Mouse (Mus musculus) T-helper 1 cell (primary cell): ENCODE measurements around the gene Galnt10.

Experiments
- in situ Hi-C: fragments of 300-600 bp; cut with MboI, MseI; formaldehyde crosslinking; loops from one replicate; pipeline ENCODE4 v1.15.1; 2025; ENCODE audit warnings: high pct_unique_total_duplicates

Galnt10 gene

GRCm38 (mm10) chr11:57688179-57688929, 43.1 kb downstream of the Galnt10 start:
- in situ Hi-C loops: no loop called here

DNA sequence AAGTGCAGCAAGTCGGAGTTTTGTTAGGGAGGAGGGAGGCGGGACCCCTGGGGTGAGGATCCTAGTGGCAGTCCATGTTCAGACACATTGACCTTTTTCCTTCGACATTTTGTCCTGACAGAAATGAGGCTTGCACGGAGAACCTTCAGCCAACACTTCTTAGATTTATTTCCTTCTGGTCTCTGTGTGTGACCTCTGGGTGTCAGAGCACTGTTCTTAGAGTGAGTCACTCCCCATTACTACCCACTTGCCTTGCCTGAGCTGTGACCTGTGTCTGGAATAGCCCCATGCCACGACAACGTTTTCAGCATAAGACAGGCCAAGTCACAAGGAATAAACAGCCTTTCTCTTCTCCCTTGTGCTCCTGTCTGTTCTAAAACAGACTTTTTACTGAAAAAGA, 44.6 kb downstream of the Galnt10 start:
- in situ Hi-C loops: no loop called here

GRCm38 (mm10) chr11:57690836-57691235, 45.6 kb downstream of the Galnt10 start:
- in situ Hi-C loops: no loop called here

GRCm38 (mm10) chr11:57691939-57692338, 46.7 kb downstream of the Galnt10 start:
- in situ Hi-C loops: no loop called here

DNA sequence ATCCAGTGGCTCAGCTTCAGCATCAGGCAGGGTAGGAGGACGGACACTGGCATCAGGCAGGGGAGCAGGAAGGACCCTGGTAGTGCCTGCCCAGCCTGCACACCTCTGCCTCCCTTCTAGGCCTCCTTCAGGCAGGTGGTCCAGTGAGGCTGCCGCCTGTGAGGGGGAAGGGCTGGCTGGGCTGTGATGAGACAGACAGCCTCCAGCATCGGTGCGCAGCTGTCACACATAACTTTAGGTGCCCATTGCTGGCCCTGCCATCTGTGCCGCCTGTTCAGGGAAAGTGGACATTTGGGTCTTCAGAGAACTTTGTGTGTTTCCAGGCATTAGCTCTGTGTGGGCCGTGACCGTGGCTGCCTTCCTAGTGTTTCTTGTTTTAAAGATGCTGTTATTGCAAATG, 47.5 kb downstream of the Galnt10 start:
- in situ Hi-C loops: no loop called here

GRCm38 (mm10) chr11:57694486-57694885, 49.2 kb downstream of the Galnt10 start:
- in situ Hi-C loops: no loop called here

- in situ Hi-C loops: no loop called here
Observed at GRCm38 (mm10) chr11:57696207-57696676, 51.0 kb downstream of the Galnt10 start.

DNA sequence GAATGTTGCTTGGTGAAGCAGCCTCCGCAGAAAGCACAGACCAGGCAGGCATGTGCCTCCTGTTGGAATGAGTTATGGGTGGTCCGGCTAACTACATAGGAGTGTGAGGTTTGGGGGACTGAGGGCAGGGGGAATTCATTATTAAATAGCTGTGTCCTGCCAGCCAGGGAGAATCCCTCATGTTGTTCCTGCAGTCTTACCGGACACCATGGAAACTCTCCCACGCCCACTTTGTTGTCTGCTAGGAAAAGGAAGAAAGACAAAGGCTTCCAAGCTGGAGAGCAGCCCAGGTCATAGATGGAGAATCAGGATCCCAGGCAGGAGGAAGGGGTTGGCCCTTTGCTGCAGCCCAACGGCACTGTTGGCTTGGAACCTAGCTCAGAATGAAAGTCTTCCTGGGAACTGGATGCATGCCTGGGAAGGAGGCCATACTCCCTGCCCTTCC, 51.6 kb downstream of the Galnt10 start:
- in situ Hi-C loops: no loop called here

DNA sequence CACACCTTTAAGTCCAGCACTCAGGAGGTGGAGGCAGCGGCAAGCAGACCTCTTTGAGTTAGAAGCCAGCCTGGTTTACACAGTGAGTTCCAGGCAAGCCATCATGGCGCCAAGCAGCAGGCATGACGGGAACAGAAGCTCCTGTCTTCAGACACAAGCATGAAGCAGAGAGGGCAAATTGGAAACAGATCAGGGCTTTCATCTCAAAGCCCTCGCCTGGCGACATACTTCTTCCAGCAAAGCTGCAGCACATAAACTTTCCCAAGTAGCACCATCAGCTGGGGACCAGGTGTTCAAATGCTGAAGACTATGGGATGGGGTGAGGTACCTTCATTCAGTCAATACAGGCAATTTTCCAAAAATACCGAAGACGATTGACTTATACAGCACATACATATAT, 54.9 kb downstream of the Galnt10 start:
- in situ Hi-C loops: no loop called here

DNA sequence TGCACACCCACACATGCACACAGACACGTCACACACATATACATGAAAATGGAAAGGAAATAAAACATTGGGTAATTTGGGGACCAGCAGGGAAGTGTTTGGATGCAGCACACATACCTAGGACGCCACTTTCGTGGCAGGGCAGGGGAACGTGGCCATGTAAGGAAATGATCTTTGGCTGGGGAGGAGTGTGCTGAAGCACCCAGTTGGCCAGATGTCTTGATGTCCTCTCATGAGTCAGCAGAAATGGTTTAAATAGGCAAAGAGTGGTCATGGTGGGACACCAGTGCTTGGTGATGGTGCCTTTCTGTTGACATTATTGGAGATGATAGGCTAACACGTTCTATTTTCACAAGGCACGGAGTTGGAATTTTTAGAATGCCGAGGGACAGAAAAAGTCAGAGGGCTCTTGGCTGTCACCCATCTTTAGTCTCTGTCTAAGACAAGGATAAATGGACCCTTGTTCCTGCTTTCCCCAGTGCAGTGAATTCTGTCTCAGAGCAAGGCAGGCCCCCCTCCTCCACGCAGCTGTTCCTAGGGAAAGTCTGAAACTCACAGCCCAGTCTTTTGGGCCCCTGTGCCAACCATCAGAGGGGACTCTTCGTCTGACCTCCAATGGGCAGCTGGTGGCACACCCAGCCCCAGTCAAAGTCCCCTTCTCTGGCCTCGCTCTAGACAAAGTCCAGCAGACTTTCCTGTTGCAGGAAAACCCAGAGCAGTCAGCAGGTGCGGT, 56.1 kb downstream of the Galnt10 start:
- in situ Hi-C loops: no loop called here

GRCm38 (mm10) chr11:57701956-57702355, 56.7 kb downstream of the Galnt10 start:
- in situ Hi-C loops: no loop called here

- in situ Hi-C loops: no loop called here
Observed at GRCm38 (mm10) chr11:57706620-57707019, 61.4 kb downstream of the Galnt10 start.

DNA sequence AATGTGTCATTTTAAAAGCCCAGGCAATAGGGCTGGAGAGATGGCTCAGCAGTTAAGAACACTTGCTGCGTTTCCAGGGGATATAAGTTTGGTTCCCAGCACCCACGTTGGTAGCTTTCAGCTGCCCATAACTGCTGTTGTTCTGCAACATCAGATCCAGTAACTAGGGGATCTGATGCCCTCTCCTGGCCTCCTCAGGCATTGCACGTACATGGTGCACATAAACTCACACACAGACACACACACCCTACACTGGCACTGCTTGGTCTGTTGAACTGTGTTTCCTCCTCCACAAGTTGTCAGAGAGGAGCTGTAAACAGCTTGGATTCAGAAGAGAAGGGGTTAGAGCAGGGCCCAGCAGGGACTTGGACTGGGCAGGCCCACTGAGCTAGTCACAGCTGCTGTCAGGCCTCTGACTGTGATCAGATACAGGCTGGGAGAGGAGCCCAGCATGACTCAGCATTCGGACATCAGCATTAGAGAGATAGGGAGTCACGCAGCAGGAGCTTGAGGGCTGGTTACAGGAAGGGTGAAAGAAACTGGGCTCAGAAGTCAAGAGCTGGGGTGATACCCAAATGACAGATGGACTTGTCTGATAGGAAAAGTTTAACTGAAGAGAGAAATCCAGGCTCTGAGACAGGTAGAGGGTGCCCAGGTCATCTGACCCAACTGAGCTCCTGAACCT, 62.0 kb downstream of the Galnt10 start:
- in situ Hi-C loops: no loop called here

- in situ Hi-C loops: no loop called here
Observed at GRCm38 (mm10) chr11:57708174-57709154, 63.2 kb downstream of the Galnt10 start.

DNA sequence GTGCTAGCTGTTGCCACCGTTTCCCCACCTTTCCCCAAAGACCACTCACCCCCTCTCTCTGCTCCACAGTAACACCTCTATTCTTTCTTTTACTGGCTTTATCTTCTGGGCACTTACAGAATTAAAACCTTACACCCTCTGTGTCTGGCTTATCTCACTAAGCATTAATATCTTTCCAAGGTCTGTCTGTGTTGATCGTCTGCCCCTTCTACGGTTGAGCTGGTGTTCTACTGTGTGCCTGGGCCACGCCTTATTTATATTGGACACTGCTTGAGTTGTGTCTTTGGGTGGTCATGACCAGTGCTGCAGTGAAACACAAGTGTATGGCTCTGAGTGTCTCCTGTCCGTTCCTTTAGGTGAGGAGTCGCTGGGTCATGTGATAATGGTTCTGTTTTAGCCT, 68.7 kb downstream of the Galnt10 start:
- in situ Hi-C loops: no loop called here

DNA sequence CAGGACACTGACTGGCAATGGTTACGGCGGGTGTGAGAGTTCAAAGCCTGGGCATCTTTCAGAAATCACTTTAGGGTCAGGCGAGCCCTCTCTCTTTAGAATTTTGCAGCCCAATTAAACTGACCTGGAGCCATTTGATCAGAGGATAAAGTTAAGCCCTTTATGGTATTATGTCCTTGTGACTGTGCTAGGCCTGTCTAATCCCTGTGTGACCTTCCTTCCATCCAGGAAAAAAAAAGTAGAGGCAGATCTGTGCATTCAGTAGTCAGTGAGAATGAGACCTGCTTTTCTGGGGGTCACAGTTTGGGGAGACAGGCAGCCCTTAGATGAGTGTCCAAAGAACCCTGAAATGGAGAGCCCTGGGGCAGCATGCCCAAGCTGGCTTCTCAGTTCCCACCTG, 71.5 kb downstream of the Galnt10 start:
- in situ Hi-C loops: no loop called here

- in situ Hi-C loops: no loop called here
Observed at GRCm38 (mm10) chr11:57717432-57717831, 72.2 kb downstream of the Galnt10 start.

DNA sequence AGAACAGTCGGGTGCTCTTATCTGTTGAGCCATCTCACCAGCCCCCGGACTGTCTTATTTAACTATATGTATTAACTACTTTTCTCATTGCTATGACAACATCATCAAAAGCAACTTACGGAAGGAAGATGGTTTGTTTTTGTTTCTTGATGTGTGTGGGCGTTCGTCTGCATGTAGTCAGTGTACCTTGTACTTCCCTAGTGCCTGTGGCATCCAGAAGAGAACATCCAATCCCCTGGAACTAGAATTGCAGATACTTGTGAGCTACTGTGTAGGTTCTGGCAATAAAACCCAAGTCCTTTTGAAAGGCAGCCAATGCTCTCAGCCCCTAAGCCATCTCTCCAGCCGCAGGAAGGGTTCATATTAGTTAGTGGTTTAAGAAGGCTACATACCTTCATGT, 72.8 kb downstream of the Galnt10 start:
- in situ Hi-C loops: no loop called here

GRCm38 (mm10) chr11:57719631-57720030, 74.4 kb downstream of the Galnt10 start:
- in situ Hi-C loops: no loop called here

DNA sequence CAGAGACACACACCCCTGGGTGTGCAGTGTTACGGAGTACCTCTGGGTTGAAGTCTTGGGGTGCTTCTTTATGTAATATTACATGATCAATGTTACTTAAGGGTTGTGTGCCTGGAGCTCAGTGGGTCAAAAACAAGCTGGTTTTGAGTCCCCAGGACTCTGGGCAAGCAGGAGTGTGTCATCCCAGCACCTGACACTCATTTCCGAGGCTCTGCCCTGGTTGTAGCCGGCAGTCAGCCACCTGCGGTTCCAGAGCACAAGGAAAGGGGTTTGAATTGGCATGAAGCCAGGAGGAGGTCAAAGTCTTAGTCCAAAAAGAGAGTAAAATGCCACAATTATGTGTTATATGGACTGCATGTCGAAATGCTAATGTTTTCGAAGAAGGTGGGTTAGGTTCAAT, 74.8 kb downstream of the Galnt10 start:
- in situ Hi-C loops: no loop called here

DNA sequence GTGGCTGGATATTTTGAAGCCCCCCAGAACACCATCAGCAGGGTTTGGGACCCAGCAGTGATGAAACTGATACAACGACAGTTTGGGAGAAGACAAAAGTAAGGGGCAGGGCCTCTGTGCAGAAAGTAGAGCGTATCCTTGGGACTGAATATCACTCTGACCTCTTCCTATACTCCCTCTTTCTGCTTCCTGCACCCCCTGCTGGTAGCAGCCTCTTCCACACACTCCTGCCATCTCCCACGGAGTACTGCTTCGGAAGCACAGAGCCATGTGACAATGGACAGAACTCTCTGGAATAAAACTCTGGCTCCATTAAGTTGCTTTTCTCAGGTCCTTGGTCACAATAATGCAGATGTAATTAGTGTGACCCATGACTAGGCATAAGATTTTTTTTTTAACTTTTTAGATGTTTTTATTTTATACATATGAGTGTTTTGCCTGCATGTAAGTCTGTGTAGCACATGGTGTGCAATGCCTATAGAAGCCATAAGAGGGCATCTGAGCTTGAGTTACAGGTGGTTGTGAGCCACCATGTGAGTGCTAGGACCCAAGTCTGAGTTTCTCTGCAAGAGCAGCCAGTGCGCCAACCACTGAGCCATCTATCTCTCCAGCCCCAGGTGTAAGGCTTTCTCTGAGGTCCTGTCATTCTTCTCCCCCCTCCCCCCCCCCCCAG, 79.7 kb downstream of the Galnt10 start:
- in situ Hi-C loops: no loop called here
